Mouse (Mus musculus): ENCODE measurements around the gene Myrip.

- TF ChIP-seq CTCF (IDR thresholded peaks at IDR 0.05; ENCODE audit: borderline replicate concordance, extremely low read depth, insufficient read depth, insufficient read length) (no peak), POLR2A (IDR thresholded peaks at IDR 0.05; ENCODE audit: borderline replicate concordance, extremely low read depth, insufficient read depth, insufficient read length, poor library complexity, severe bottlenecking) (no peak)
Measured at GRCm38 (mm10) chr9:120282461-120283047, 18.8 kb upstream of the Myrip start.

All from brain, embryonic 14.5 days (tissue).